ENCODE assay signal across 12 mouse cellular contexts in genomic region chr4:137831598-137831997, GRCm38 (mm10).
"Had no signal": no experiment of that assay in that cellular context is flagged by ENCODE, and none has a peak within 500 bp of the region (broad histone marks: within the 10 kb centered on the region; RNA-seq: fewer than 3 reads in every experiment).

No protein-coding gene starts in this region.

- DNase-seq: retina, postnatal 1 day; right cerebral cortex, adult 18-20 months; right cerebral cortex, postnatal 14 days; right cerebral cortex, postnatal 25 days; right cerebral cortex, postnatal 4 days; spleen, adult 18-20 months; thymus, adult 18-20 months; thymus, adult 2 months; thymus, postnatal 14 days; thymus, postnatal 25 days; thymus, postnatal 36 days; thymus, postnatal 4 days had no signal
